Comparison of ENCODE assay signal across 9 mouse cellular contexts in the genomic region with DNA sequence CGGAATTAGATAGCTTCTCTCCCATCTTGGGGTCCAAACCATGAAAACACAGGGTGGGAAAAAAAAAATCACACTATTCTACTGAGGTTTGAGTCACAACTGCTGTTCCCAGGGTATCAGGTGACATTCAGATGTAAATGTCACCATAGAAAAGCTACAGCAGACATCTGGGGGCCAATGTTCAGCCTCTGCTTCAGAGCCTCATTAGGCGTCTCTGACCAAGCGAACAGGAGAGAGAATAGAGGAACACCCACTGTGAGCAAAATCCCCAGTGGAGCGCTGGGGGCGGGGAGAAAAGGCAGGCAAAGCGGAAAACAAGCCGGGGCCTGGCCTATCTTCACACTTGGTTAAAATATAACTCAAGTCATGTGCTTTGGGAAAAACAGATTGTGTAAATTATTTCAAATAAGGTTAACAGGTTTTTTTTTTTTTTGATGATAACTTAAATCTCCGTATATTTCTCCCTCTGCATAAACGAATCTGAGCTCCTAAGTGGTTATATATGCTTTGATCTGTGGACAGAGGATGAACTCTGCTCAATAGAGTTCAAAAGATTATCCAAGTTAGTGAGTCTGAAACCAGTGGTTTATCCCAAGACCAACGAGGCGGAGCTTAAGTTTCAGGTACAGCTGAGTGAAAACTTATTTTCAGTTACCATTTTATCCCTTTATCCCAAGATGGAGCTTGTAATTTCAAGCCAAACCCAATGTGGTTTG.
DNase-seq lines count a peak whose midpoint lies in the region; ATAC-seq and TF ChIP-seq lines count a peak whose summit lies in the region.
"Had no signal": no experiment of that assay in that cellular context is flagged by ENCODE, and none has a peak within 500 bp of the region (broad histone marks: within the 10 kb centered on the region; RNA-seq: fewer than 3 reads in every experiment).

No protein-coding gene starts in this region.

- ATAC-seq in lung, postnatal 0 days: no peak
- ATAC-seq in hindbrain, embryonic 12.5 days (ENCODE audit: low FRiP score): peak; percentile 65
- ATAC-seq in limb, embryonic 11.5 days (ENCODE audit: insufficient number of reproducible peaks, low FRiP score, low TSS enrichment, low read depth): peak; percentile 63; the same call in 1 of the 2 replicates
- peak; percentile 80 for ATAC-seq in stomach, postnatal 0 days (ENCODE audit: low FRiP score, low TSS enrichment)

- H3K27me3 ChIP-seq in lung, postnatal 0 days (replicated peaks; ENCODE audit: insufficient read depth, low read length): no peaks in the 10 kb centered on the region
- no peaks in the 10 kb centered on the region for H3K27me3 ChIP-seq in hindbrain, embryonic 12.5 days
- H3K27me3 ChIP-seq in limb, embryonic 11.5 days (ENCODE audit: control insufficient read depth, insufficient read depth, low read length): no peaks in the 10 kb centered on the region
- no peaks in the 10 kb centered on the region for H3K27me3 ChIP-seq in stomach, postnatal 0 days (ENCODE audit: control insufficient read depth, insufficient read depth, low read length)

- no peak overlapping the region for H3K4me3 ChIP-seq in lung, postnatal 0 days (ENCODE audit: low read depth, low read length)
- no peak overlapping the region for H3K4me3 ChIP-seq in hindbrain, embryonic 12.5 days
- H3K4me3 ChIP-seq in limb, embryonic 11.5 days (ENCODE audit: low read depth, low read length): no peak overlapping the region
- no peak overlapping the region for H3K4me3 ChIP-seq in stomach, postnatal 0 days (ENCODE audit: low read depth, low read length)

- no peak for TF ChIP-seq CTCF in lung, postnatal 0 days (IDR thresholded peaks at IDR 0.05)
- no peak for TF ChIP-seq CTCF in stomach, postnatal 0 days (IDR thresholded peaks at IDR 0.05; ENCODE audit: low read depth)

- TF ChIP-seq EP300 in lung, postnatal 0 days (IDR thresholded peaks at IDR 0.05): no peak
- no peak for TF ChIP-seq EP300 in stomach, postnatal 0 days (optimal IDR thresholded peaks at IDR 0.05)

- no peak overlapping the region for H3K4me2 ChIP-seq in lung, postnatal 0 days (replicated peaks; ENCODE audit: low read depth, low read length)
- 0 out of 2 replicates have a peak overlapping the region, but pooled peaks have one; percentile 14 for H3K4me2 ChIP-seq in hindbrain, embryonic 12.5 days (replicated peaks)
- H3K4me2 ChIP-seq in limb, embryonic 11.5 days (ENCODE audit: low read depth, severe bottlenecking): no peak overlapping the region
- H3K4me2 ChIP-seq in stomach, postnatal 0 days (replicated peaks; ENCODE audit: low read depth): no peak overlapping the region

- H3K4me1 ChIP-seq in lung, postnatal 0 days (ENCODE audit: insufficient read depth, low read depth, low read length): no peaks in the 10 kb centered on the region
- H3K4me1 ChIP-seq in hindbrain, embryonic 12.5 days: peaks cover 53% of the 10 kb centered on the region
- peaks cover 17% of the 10 kb centered on the region for H3K4me1 ChIP-seq in limb, embryonic 11.5 days (ENCODE audit: control insufficient read depth, insufficient read depth, low read length)
- no peaks in the 10 kb centered on the region for H3K4me1 ChIP-seq in stomach, postnatal 0 days (replicated peaks; ENCODE audit: control insufficient read depth, insufficient read depth)

- H3K27ac ChIP-seq in lung, postnatal 0 days (ENCODE audit: low read length): 0 out of 2 replicates have a peak overlapping the region, but pooled peaks have one; percentile 11
- H3K27ac ChIP-seq in hindbrain, embryonic 12.5 days: peak overlapping the region; percentile 69
- H3K27ac ChIP-seq in limb, embryonic 11.5 days (replicated peaks; ENCODE audit: low read depth, low read length): no peak overlapping the region
- H3K27ac ChIP-seq in stomach, postnatal 0 days (replicated peaks): no peak overlapping the region; the same call in 1 of the 2 replicates

- DNase-seq in lung, postnatal 0 days (ENCODE audit: low spot score): no peak
- no peak for DNase-seq in lung, postnatal 25 days (ENCODE audit: low spot score)
- peak; percentile 67 for DNase-seq in limb, embryonic 11.5 days (ENCODE audit: low spot score)
- peak; percentile 85 for DNase-seq in stomach, postnatal 0 days (ENCODE audit: low spot score)
- DNase-seq in heart, adult 8-10 months (ENCODE audit: low spot score): no peak
- no peak for DNase-seq in right cerebral cortex, postnatal 14 days
- no peak for DNase-seq in heart, adult 11 months

- 43% methylated on average over 11 of the region's 11 CpGs for WGBS in lung, postnatal 0 days
- 7% methylated on average over 11 of the region's 11 CpGs for WGBS in hindbrain, embryonic 12.5 days
- 19% methylated on average over 11 of the region's 11 CpGs for WGBS in limb, embryonic 11.5 days
- WGBS in stomach, postnatal 0 days: 40% methylated on average over 11 of the region's 11 CpGs

- H3K36me3 ChIP-seq in lung, postnatal 0 days (ENCODE audit: insufficient read depth, low read length): no peaks in the 10 kb centered on the region
- H3K36me3 ChIP-seq in hindbrain, embryonic 12.5 days: no peaks in the 10 kb centered on the region
- no peaks in the 10 kb centered on the region for H3K36me3 ChIP-seq in limb, embryonic 11.5 days (ENCODE audit: control insufficient read depth, insufficient read depth, low read length)
- H3K36me3 ChIP-seq in stomach, postnatal 0 days (ENCODE audit: control insufficient read depth, insufficient read depth, low read length): no peaks in the 10 kb centered on the region

- H3K9me3 ChIP-seq in lung, postnatal 0 days (ENCODE audit: low read length): no peaks in the 10 kb centered on the region
- H3K9me3 ChIP-seq in hindbrain, embryonic 12.5 days (replicated peaks): no peaks in the 10 kb centered on the region
- H3K9me3 ChIP-seq in limb, embryonic 11.5 days (ENCODE audit: control insufficient read depth, low read length): no peaks in the 10 kb centered on the region
- no peaks in the 10 kb centered on the region for H3K9me3 ChIP-seq in stomach, postnatal 0 days (ENCODE audit: control insufficient read depth, low read length)
- H3K9me3 ChIP-seq: G1E had no signal

- H3K9ac ChIP-seq in lung, postnatal 0 days (replicated peaks; ENCODE audit: low read depth): no peak overlapping the region
- H3K9ac ChIP-seq in hindbrain, embryonic 12.5 days: no peak overlapping the region
- H3K9ac ChIP-seq in limb, embryonic 11.5 days (ENCODE audit: low read length): no peak overlapping the region
- no peak overlapping the region for H3K9ac ChIP-seq in stomach, postnatal 0 days (ENCODE audit: low read length)

Comparison
In these comparisons a context has a peak if more than half of its experiments do, and no peak if none do; other contexts are left out.
1. DNase-seq: peak in limb, embryonic 11.5 days (single experiment) and stomach, postnatal 0 days (single experiment); none in lung, postnatal 0 days (single experiment), lung, postnatal 25 days (single experiment), heart, adult 8-10 months (single experiment), right cerebral cortex, postnatal 14 days (single experiment) and heart, adult 11 months (single experiment).
2. H3K27ac ChIP-seq: peak in lung, postnatal 0 days (single experiment) and hindbrain, embryonic 12.5 days (single experiment); none in limb, embryonic 11.5 days (single experiment) and stomach, postnatal 0 days (single experiment).